Mouse (Mus musculus) heart, adult 11 months (tissue): ENCODE data around the gene Srsf1.
"Not testable (repeated sequence)": the region's sequence is repeated elsewhere in the genome, so short reads cannot be mapped to it uniquely, and the experiment has no call there.

Experiments
- DNase-seq: peaks from one replicate; pipeline ENCODE4 v3.0.0; 2022

Srsf1 gene

DNA sequence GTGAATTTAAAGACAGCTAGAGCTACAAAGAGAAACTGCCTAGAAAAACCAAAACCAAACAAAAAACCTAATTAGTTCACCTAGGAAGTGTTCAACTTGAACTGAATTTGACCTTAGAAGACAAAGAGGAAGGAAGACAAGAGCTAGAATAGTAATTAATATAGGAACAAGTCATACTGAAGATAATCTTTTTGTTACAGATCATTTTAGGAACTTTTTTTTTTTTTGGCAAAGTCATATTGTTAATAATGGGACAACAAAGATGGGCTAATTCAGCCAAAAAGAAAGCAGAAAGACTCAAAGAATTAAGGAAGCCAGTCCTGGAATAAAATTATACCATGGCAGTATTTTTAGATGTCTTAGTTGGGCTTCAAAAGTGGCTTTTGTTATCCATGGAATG, 2.9 kb upstream of the Srsf1 start:
- no peak for DNase-seq

DNA sequence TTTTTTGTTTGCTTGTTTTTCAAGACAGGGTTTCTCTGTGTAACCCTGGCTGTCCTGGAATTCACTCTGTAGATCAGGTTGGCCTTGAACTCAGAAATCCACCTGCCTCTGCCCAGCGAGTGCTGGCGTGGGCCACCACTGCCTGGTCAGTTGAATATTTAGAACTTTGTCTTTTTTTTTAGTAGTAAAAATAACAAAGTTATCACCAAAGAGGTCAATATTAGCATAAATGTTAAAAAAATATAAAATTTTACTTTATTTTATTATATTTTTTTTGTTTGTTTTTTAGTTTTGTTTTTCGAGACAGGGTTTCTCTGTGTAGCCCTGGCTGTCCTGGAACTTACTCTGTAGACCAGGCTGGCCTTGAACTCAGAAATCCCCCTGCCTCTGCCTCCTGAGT, 2.0 kb upstream of the Srsf1 start:
- not testable (repeated sequence) for DNase-seq

DNA sequence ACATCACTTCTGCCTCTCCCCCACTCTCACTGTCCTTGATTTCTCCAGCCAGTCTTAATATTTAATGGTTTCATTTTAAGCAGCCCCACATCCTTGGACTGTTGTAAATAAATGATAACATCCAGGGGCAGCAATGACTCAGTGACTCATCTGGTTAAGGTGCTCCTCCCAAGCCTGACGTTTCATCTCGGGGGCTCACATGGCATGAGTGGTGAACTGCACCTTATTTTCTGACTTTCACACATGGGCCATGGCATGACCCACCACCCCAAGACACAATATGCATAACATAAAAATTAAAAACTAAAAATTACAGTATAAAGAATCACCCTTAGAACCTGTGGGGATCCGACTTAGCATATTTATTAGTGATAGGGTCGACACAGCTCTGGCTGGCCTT, 1.3 kb upstream of the Srsf1 start:
- DNase-seq = peak; percentile 75

DNA sequence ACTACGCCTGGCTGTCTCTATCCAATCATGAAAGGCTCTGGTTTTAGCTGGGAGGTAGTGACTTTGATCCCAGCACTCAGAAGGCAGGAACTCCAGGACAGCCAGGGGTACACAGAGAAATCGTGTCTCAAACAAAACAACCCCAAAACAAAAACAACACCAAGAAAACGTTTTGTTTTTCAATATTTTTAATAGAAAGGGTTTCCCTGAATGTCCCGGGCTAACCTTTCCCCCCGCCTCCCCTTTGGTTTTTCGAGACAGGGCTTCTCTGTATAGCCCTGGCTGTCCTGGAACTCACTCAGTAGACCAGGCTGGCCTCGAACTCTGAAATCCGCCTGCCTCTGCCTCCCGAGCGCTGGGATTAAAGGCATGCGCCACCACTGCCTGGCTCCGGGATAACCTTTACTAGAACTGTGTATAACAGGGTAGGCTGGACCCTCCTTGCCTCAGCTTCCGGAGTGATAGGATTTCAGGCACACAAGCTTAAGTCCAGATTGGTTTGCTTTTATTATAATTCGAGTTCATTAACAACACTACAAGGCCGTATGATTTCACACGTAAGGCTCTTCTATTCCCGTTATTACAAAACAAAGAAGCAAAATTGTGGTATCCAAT, 743 bp upstream of the Srsf1 start:
- DNase-seq = peak; percentile 90

DNA sequence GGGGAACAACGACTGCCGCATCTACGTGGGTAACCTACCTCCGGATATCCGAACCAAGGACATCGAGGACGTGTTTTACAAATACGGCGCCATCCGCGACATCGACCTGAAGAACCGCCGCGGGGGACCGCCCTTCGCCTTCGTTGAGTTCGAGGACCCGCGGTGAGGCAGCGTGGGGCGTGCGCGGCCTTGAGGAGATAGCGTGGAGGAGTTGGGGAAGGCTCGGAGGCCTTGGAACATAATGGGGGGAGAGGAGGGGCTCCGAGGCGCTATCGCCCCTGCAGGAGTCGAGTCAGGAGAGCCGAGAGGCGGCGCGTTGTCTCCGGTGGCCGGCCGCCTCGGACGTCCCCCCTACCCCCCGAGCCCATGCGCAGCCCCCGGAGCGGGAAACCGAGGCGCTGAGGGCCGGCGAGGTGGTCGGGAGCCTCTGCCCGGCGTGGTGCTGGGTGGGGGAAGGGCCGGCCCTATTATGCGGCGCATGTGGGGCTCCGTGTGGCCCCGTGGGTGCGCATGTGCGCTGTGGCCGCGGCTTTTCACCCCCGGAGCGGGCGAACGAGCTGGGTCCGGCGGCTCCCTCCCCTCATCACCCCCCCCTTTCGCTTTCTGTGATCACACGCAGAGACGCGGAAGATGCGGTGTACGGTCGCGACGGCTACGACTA, 828 bp downstream of the Srsf1 start:
- peak; percentile 98 for DNase-seq

DNA sequence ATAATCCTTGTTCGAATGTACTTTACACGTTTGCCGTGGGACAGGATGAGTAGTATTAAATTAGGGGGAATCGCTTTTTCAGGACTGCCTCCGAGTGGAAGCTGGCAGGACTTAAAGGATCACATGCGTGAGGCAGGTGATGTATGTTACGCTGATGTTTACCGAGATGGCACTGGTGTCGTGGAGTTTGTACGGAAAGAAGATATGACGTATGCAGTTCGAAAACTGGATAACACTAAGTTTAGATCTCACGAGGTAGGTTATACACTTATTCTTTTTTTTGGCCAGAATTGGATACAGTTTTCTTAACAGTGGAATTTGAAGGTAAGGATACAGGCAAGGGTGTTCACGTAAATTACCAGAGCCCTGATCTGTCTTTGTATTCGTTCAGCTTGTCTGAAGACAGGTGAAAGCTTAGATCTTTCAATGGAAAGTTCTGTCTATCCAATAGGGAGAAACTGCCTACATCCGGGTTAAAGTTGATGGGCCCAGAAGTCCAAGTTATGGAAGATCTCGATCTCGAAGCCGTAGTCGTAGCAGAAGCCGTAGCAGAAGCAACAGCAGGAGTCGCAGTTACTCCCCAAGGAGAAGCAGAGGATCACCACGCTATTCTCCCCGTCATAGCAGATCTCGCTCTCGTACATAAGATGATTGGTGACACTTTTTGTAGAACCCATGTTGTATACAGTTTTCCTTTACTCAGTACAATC, 1.9 kb downstream of the Srsf1 start:
- peak; percentile 88 for DNase-seq

DNA sequence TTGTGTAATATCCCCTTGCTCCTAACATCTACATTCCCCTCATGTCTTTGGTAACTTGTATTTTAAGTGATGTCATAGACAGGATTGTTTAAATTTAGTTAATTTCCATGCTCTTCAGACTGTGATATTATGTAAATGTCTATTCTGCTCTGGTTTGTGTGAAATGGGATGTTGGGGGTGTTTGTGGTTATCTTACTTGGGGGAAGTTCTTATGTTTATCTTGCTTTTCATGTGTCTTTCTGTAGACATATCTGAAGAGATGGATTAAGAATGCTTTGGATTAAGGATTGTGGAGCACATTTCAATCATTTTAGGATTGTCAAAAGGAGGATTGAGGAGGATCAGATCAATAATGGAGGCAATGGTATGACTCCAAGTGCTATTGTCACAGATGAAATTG, 2.6 kb downstream of the Srsf1 start:
- no peak for DNase-seq

DNA sequence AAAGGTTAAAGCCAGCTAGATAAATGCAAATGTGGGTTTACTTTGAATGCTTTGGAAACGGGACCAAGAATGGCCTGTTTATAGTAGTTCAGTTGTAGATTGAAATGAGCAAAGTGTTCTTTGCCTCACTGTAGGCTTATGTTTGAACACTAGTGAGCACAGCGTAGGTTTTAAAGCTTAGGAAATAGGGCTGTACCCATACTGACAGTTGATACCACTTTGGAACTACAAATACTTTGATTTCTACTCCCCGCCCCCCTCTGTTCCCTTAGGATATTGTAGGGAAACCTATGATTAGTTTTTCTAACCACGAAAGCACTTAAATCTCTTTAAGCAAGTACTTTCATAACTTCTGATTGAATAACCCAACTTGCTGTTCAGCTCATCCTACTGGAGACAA, 5.5 kb downstream of the Srsf1 start:
- no peak for DNase-seq

DNA sequence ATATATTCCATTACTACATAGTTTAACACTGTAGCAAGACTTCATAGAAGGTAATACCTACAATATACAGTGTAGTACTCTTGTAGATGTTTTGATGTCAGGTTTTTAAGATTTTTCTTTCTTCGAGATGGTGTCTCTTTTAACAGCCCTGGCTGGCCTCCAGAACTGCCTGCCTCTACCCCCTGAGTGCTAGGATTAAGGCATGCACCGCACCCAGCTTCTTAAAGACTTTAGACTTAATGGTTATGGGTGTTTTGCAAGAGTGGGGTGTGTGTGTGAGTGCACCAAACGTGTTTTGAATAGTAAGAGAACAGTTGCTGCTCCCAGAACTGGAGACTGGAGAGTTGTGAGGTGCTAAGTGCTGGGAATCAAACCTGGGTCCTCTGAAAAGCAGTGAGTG, 6.6 kb downstream of the Srsf1 start:
- DNase-seq = peak; percentile 87

DNA sequence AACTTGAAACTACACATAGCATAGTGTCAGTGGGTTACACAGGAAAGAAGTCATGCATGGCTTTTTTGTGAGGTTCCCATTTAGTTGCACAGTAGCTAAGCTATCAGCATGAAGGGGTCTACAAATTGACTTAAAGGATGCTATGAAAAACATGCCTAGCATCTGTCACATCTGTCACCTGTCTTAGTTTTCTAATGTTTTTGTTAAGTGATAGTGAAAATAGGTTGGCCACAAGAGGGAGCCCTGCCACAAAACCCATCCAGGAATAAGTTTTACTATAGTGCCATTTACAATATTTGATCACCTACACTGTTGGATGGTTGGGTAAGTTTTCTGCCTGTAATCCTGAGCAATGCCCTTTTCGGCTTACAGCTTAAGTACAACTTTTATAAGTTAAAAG, 7.4 kb downstream of the Srsf1 start:
- DNase-seq = no peak

DNA sequence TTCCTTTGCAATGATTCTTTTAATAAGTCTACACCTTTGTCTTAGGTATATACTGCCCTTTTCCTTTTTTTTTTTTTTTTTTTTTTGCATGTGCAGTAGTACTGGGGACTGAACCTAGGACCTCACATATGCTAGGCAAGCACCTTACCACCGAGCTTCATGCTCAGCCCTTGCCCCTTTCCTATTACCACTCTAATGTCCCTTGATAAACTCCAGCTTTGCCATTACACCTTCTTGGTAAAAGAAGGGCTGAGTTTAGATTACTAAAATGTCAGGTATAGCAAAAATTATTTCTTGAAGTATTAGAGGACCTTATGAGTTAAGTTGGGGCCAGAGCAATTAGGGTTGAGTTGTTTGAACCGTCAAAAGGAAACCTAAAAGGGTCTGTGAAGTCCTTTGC, 8.6 kb downstream of the Srsf1 start:
- peak; percentile 60 for DNase-seq

DNA sequence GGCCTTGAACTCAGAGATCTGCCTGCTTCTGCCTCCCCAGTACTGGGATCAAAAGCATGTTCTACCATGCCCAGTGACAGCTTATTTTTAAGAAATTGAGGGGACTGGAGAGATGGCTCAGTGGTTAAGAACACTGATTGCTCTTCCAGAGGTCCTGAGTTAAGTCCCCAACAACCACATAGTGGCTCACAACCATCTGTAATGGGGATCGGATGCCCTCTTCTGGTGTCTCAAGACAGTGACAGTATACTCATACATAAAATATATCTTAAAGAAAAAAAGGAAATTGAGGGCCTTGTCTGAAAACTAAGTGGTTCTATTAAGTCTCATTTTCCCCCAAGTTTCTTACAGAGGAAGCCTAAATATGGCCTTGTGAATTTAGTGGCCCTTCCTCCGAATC, 10.6 kb downstream of the Srsf1 start:
- DNase-seq = no peak

DNA sequence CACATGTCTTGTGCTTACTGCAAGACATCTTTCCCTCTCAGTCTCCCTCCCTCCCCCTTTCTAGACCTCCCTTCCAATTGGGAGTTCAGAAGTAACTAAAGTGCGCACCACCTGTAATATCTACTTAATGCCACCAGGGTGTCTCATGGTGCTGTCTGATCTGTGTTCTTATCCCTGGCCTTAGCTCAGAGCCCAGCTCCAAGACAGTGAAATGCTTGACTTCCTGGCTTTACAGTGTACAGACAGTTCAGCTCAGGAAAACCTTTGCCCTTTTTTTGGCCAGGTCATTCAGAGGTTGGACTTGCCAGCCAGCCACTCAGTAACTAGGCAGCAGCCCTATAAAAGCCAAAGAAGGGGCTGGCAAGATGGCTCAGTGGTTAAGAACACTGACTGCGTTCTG, 12.0 kb downstream of the Srsf1 start:
- DNase-seq = peak; percentile 96

DNA sequence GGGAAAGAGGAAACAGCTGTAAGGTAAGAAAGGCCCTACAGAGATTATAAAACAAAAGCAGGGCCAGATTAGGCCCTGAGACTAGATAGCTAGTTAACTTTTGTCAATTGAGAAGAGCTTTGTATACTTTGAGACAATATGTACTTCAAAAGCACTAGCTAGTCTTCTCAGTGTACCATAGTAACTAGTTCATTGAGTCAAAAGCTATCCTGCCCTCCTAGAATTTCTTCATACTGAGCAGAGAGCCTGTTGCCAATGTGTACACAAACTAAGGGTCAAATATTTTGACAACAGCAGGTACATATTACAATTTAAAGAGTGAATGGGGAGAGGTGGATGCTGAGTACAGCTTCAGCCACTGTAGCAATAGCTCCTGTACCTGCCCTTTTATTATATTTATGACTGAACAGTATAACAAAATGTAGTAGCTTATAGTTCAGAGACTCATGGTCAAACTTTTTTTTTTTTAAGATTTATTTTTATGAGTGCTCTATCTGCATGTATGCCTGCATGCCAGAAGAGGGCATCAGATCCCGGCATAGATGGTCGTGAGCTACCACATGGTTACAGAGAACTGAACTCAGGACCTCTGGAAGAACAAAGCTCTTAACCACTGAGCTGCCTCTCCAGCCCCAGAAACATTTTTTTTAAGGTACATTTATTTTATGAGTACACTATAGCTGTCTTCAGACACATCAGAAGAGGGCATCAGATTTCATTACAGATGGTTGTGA, 14.9 kb downstream of the Srsf1 start:
- peak; percentile 66 for DNase-seq

DNA sequence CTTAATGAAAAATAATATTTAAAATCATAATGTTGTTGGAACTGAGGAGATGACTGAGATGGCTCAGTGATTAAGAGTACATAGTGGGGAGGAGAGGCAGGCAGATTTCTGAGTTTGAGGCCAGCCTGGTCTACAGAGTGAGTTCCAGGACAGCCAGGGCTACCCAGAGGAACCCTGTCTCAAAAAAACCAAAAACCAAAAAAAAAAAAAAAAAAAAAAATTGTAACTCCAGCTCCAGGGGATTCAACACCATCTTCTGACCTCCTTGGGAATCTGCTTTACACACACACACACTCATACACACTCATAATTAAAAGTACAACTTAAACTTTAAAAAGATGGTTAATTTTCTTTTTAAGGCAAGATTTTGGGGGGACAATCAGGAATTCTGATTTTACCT, 18.6 kb downstream of the Srsf1 start:
- DNase-seq = no peak

DNA sequence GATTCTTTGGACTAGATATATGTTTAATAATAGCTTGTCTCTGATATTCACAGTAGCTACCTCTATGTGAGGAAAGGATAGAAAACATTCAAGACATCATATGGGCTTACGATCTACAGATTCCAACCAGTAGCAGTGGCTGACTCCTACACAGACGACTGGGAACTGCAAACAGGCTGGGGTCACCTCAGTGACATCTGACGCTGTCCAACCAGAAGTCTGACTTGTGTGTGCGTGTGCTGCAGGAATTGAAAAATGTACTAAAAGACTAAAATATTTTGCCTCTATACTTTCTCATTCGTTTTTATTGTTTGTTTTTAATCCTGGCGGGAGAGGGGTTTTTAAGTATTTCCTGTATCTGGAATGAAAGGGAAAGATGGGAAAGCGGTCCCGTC, 20.0 kb downstream of the Srsf1 start:
- peak; percentile 89 for DNase-seq

DNA sequence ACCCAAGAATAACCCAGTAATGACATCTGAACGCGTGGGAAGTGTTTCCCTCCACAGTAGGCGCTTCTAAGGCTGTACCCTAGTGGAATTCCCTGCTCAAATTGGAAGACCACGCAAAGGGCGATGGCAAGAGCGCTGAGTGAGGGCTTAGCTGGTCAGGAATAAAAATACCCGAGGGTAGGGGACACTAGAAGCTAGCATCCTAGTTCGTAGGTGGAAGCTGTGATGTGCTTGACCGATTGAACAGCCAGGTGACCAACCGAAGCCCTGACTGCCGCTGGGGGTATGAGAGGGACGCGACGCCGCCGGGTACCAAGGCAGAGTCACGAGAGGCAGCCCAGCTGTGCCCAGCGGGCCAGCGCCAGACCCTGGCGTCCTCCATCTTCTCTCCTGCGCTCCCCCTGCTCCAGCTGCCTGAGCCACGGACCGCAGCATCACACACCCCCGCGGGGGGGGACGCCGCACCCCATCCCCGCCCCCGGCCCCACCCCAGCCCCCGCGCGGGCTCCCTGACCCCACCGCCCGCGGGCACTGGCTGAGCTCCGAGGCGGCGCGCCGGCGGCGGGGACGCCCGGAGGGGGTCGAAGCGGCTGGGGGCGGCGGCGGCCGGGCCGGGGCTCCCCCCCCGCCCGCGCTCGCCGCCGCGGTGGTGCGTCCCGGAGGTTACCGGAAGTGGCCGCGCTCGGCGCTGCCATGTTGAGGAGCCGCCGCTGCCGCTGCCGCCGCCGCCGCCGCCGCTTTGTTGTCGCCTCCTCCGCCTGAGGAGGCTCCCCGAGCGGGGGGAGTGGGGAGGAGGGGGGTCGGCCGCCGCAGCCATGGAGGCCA, 20.6 kb downstream of the Srsf1 start, which contains the start of gene Vezf1:
Vezf1 (plus strand) TSS at position 694 of the 825 bp plus-strand sequence.
- DNase-seq = peak; percentile 99

DNA sequence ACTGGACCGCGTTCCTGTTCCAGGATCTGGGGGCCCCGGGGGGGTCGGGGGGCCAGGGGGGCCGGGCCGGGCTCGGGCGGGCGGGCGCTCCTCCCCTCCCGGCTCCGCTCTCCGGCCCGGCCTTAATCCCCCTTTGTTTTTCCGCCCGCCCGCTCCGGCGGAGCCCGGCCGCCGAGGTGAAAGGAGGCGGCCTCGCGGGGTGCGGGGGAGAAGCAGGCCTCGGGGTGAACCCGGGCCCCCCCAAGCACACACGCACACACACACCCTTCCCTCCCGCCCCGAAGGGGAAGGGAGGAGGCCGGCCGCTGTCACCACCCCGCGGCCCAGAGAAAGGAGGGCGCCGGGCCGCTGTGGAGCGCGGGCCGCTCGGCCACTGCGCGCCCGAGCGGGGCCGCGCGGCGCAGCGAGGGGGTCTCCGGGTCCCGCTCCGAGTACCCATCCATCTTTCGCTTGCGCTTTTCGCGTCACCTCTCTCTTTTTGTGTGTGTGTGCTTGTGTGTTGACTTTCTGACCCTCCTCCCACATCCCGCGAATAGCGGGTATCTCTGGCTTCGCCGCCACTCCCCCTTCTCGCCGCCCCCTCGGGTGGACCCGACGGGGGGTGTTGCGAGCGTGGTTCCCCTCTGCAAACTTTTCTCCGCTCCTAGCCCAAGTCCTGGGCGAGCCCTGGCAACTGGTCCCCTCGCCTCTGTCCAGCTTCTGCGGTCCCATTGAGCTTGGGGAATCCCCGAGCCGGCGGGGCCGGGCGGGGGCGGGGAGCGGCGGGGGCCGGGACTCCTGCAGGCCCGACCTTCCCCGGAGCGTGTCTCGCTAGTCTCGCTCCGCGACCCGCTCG, 21.5 kb downstream of the Srsf1 start:
- peak; percentile 99 for DNase-seq

DNA sequence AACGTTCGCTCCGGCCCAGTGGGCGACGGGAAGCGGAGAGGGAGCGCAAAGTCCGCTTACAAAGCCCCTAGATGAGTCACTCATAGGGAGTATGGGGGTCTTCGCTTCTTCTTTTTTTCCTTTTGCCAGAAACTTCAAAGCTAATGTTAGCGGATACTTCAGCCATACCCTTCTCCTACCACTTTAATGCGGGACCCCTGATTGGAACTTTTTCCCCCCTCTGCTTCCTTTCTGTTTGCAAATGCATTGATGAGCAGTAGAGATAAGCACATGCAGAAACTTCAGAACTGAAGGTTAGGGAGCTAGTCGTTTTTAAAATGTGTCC, 22.0 kb downstream of the Srsf1 start:
- no peak for DNase-seq

DNA sequence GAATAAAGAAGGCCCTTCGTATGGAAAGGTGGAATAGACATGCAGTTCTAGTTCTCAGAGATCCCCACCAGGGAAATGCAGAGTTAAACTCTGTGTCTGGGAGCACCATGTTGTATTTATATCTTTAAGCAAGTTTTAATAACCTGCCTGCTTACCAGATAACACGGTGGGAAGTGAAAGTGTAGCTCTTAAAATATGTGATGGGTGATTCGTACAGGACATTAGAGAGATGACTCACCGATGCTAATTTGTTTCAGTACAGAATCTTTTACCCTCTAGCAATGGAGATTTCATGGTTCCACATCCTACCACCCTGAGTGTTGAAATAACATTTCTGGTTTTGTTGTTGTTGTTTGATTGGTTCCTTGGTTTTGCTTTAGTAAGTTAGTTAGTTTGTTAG, 23.2 kb downstream of the Srsf1 start:
- peak; percentile 46 for DNase-seq

DNA sequence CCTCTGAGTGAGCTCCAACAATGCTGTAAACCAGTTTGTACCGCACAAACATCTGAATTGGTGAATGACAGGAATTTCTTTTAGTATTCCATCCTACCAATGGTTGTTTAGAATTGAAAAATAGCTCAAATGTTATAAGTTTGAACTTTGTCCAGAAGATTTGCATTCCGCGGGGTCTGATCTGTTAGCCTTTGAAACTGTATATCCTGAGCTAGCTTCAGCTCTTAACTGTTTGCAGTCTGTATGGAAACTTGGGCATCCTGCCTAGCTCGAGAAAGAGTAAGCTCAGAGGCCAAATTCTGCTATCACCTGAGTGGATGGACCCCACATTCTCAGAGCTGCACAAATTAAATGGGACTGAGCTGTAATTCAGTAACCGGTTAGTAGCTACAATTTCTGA, 23.9 kb downstream of the Srsf1 start:
- DNase-seq = peak; percentile 68

DNA sequence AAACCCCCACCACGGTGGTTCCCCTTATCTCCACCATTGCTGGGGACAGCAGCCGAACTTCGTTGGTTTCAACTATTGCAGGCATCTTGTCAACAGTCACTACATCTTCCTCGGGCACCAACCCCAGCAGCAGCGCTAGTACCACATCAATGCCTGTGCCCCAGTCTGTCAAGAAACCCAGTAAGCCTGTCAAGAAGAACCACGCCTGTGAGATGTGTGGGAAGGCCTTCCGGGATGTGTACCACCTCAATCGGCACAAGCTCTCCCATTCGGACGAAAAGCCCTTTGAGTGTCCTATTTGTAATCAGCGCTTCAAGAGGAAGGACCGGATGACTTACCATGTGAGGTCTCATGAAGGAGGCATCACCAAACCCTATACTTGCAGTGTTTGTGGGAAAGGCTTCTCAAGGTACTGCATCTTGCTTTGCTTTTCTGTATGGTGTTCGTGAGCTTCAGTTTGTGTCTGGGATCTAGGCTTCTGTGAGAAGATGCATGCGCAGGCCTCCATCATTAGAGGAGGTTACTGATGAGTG, 26.2 kb downstream of the Srsf1 start:
- peak; percentile 85 for DNase-seq
